Mouse (Mus musculus): ENCODE measurements around the gene Ncf1. TPM values are rescaled to one million over a fixed set of nuclear protein-coding genes. Genes with fewer than 3 reads are reported as not detected.

The Ncf1 gene
- total RNA-seq, 2 experiments from 2014 or later: 6.3 to 6.8 TPM

DNA sequence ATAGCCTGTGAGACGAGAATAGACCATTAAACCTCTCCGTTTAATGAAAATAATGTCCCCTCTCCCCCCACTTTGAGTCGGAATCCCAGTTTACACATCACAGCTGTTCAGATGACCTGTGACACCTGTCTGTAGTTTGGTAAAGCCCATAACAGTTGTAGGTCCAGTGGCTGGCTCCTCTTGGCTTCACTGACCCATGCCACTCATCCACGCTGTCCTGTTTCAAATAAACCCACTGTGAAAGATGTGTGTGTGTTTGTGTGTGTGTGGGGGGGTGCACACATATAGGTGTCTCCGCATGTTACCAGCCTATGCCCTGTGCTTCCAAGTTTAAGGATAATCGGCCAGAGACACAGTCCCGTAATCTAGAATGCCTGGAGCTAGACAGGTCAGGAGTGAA lies 11.5 kb downstream of the Ncf1 start:
- intact Hi-C loops (cut with DNase I): no loop called here
- DNase-seq: no peak

DNA sequence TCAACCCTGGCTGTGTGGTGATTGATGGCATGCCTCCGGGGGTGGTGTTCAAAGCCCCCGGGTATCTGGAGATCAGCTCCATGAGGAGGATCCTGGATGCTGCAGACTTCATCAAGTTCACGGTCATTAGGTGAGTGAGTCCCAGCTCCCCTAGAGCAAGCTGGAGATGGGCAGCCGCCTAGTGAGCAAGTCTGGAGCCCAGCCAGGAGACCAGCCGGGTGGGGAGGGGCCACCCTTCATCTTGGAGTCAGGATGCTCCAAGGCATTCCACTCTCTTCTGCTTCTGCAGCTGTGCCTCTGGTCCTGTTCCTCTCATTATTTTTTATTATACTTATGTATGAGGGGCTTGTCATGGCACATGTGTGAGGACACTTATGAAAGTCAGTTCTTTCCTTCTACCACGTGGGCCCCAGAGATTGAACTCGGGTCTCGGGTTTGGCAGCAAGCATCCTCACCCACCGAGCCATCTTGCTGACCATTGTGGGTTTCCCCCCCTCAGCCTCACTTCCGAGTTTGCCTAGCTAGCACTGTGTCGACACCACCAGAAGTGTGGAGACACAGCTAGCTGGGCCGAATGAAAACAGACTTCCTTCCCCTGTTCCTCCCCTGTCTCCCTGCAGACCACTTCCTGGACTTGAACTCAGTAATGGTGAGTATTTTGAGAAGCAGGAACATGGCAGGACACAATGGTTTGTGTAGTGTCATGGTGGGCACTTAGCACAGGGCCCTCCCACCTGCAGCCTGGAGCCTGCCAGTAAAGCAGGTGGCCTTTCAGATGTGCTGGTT lies 15.2 kb downstream of the Ncf1 start:
- no peak for DNase-seq
- intact Hi-C loops (cut with DNase I): no loop called here

DNA sequence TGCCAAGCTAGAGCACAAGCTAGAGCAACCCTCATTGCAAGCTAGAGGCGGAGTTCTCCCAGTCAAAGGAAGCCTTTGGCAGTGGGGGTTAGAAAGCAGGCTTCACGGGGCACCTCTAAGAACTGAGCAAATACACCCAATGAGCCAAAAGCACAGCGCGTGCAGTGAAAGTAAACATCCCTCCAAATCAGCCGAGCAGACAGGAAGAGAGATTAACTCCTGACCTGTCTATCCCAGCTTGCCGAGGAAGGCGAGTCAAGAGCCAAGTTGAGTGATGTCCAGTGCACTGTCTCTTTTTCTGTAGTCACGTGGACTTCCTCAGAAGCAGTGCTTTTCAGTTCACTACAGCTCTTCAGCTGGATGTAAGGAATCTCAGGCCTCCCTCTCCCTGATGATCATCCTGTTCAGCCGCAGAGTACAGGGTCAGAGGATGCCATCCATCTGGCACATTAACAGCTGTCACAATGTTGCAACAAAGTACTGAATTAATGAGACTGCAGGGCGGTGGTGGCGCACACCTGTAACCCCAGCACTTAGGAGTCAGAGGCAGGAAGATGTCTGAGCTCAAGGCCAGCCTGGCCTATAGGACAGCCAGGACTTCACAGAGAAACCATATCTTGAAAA lies 19.4 kb downstream of the Ncf1 start:
- no peak for DNase-seq
- intact Hi-C loops (cut with DNase I): no loop called here

DNA sequence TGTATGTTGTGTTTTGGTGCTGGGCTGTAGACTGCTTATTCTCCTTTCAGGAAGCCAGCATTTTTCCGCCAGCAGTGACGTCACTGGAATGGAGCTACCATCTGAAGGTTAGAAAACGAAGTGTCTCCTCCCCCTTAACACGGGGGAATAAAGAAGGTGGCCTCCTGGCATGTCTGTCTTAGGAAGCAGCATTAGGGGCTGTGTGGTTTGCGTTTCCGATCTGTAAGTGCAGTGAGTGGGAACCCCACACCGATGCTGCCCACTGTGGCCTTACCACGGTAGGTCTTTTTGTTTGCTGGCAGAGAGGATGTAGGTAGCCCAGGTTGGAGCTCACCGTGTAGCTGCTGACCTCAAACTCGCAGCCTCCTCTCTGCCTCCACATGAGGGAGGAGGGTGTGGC lies 22.7 kb downstream of the Ncf1 start:
- intact Hi-C loops (cut with DNase I): no loop called here
- DNase-seq: no peak

DNA sequence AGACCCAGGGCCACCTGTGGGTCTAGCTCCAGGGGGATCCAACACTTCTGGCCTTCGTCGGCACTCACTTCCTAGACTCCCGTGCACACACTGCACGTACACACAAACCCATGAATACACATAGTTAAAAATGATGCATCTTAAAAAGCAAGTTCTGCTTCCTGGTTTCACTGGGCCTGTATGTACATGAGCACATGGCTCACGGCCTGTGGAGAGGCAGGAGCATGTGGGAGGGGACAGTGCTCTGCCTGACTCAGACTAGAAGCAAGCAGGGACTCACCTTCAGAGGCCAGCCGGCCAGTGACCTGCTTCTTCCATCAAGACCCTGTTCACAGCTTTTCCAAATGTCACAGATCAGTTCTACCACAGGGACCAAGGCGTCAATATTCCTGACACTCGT lies 35.8 kb downstream of the Ncf1 start:
- no peak for DNase-seq
- intact Hi-C loops (cut with DNase I): no loop called here

DNA sequence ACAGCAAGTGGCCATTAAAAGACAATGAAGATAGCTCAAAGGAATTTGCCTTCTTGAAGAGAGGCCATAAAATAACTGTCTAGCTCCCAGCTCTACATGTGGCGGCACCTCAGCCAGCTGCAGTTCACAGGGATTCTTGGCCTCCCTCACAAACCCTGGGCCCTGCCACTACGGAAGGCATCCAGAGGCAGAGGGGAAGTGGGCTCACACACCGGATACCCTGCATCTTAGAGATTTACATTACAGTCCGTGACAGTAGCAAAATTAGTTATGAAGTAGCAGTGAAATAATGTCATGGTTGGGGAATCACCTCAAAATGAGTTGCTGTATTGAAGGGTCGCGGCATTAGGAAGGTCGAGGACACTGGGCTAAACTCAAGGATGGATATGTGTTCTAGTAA lies 40.9 kb downstream of the Ncf1 start:
- intact Hi-C loops (cut with DNase I): loop anchor here (2.0 to 10.0 kb wide), 2 partner anchors 40 to 126 kb away; partner anchors contain the start of genes Gtf2i and Ncf1
- DNase-seq: no peak

DNA sequence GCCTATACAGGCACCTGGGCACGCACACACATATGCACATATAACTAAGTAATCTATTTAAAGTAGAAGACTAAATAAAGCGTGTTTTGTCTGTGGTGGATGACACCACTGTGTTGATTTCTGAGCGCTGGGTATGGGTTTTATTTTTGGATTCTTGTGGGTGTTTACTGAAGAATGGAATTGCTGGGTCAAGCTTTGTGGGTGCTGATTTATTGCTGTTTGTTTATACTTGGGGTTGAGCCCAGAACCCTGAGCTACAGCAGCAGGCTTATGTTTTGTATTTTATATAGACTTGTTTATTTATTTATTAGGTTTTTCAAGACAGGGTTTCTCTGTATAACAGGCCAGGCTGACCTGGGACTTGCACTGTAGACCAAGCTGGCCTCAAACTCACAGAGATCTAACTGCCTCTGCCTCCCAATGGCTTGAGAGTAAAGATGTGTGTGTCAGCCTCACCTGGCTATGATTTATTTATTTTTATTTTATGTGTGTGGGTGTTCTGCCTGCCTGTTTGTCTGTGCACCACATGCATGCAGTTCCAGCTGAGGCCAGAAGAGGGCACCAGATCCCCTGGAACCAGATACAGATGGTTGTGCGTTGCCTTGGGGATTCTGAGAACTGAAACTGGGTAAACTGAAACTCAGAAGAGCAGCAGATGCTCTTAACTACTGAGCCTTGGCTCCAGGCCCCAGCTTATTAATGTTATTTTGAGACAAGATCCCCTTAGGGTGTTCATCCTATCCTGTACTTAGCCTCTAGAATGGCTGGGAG lies 42.3 kb downstream of the Ncf1 start:
- intact Hi-C loops (cut with DNase I): loop anchor here (10.0 kb wide), 1 partner anchor 128 kb away; the partner anchor contains the start of gene Gtf2i

DNA sequence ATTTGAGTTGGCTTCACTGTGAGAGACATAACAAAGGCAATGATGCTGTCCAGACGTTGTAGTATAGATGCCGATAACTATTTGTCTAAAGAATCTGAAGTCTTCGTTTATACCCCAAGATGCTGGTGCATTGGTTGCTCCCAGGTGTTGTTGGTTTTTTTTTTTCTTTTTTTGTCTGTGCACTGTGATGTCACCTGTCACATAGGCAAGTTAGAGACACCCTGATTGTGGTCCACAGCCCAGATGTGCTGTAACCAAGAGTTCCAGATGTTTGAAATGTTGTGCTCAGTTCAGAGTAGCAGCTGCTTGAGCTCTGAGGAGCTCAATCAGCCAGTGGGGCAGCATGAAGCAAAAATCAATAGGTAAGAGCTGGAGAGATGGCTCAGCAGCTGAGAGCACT lies 43.4 kb downstream of the Ncf1 start:
- intact Hi-C loops (cut with DNase I): loop anchor here (10.0 kb wide), 1 partner anchor 129 kb away; the partner anchor contains the start of gene Gtf2i
- DNase-seq: no peak

More for the DNA sequence above, 42.3 kb downstream of the Ncf1 start:
- DNase-seq: peak; percentile 41 to 67

DNA sequence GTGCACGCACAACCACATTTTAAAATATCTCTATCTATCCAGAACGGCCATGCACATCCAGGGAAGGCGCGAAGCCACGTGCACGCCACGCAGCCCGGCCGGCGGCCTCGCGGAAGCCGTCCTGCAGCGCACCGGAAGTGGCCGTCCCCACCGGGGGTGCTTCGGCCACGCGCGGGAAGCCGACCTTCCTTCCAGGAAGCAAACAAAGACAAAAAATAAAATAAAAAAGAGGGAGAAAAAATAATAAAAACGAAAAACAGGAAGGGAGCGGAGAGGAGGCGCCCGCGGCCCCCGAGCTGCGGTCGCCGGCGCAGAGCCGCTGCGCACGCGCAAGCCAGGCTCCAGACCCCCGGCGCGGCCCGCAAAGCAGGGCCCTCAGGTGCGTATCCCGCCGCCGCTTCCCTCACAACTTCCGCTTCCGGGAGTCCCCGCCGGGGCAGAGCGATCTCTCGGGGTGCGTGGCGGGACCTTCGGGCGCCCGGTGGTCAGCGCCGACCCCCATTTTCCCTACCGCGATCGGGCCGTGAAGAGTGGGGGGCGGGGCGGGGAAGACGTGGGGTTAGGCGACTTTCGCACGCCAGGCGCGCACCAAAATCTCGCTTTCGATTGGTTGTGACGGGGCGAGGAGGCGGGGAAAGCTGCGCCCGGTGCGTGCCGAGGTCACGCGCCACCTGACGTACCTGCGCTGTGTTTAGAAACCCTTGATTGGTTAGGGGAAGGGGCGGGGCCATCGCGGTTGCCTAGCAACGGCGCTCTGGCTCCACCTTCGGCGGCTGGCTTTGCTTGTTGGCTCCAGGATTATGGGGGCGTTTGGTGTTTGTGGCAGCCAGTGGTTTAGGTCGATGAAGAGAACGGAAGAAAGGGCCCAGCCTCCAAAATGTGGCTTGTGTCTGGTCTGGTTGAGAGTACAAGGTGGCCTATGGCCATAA lies 45.3 kb downstream of the Ncf1 start, which contains the start of gene Gtf2ird2:
TSS of gene Gtf2ird2 (plus strand) at position 140 of the 929 bp plus-strand sequence.
- DNase-seq: peak; percentile 96 to 99
- intact Hi-C loops (cut with DNase I): loop anchor here (10.0 kb wide), 1 partner anchor 131 kb away; the partner anchor contains the start of gene Gtf2i

DNA sequence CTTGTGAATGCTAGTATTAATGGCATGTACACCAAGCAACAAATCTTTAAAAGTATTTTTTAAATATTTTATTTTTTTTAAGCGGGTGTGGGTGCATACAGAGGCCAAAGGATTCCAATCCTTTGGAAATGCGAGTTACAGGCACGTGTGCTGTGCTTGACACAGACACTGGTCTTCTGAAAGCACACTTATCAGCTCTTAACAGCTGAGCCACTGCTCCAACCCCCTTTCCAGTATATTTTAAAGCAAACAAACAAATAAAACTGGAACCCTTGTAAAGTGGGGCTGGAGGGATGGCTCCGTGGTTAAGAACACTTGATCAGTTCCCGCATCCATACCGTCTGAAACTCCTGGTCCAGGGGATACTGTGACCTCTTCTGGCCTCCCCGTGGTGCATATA lies 46.3 kb downstream of the Ncf1 start:
- peak in 1 of 2 experiments; percentile 25 for DNase-seq
- intact Hi-C loops (cut with DNase I): loop anchor here (10.0 kb wide), 1 partner anchor 132 kb away; the partner anchor contains the start of gene Gtf2i

DNA sequence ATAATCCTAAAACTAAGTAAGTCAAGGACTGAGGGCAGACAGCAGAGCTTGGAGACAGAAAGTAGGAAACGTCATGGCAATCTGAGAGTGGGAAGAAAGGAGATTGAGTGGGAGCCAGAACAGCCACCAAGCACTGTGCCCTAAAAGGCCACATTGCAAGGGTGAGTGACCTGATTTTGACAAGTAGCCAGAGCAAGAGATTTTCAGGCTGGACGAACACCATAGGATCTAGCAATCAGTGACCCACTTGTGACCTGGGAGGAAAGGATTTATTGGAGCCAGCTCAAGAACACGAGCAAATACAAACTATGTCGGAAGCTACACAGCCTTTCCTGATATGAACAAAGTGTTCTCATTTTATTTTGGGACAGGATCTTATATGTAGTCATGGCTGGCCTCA lies 46.7 kb downstream of the Ncf1 start:
- intact Hi-C loops (cut with DNase I): loop anchor here (10.0 kb wide), 1 partner anchor 132 kb away; the partner anchor contains the start of gene Gtf2i
- peak; percentile 23 to 34 for DNase-seq

DNA sequence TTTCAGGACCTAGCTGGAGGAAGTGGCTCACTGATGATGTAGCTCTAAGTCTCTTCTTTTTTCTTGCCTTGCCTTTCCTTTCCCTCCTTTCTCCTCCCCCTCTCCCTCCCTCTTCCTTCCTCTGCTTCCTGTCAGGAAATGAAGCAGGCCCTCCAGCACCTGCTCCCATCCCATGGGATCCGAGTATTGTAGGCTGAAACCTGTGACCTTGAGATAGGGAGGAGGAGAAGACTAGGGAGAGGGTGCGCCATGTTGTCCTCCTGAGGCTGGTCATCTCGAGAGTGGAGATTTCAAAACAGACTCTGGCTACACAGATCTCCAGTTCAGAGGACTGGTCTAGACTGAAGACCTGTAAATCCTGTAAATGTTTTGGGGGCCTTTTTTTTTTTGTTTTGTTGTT lies 47.3 kb downstream of the Ncf1 start:
- DNase-seq: no peak
- intact Hi-C loops (cut with DNase I): loop anchor here (10.0 kb wide), 1 partner anchor 133 kb away; the partner anchor contains the start of gene Gtf2i

DNA sequence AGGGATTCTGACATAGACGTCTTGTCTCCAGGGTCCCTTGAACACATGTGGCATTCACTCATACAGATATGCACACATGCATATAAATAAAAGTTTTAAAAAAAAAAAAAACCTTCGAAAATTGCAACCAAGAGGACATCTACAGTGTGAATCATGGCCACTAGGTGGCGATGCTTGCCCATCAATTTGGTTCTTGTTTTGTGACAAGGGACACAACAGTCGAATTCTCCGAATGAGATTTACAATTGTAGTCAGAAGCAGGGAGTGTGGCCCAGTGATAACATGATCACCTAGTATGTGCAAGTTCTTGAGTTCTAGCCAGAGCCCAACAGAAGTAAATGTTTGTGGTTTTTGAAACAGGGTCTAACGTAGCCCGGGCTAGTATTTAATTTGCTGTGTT lies 49.6 kb downstream of the Ncf1 start:
- peak; percentile 82 to 85 for DNase-seq
- intact Hi-C loops (cut with DNase I): loop anchor here (2.0 to 10.0 kb wide), 3 partner anchors 135 to 305 kb away; partner anchors contain the start of gene Gtf2i

DNA sequence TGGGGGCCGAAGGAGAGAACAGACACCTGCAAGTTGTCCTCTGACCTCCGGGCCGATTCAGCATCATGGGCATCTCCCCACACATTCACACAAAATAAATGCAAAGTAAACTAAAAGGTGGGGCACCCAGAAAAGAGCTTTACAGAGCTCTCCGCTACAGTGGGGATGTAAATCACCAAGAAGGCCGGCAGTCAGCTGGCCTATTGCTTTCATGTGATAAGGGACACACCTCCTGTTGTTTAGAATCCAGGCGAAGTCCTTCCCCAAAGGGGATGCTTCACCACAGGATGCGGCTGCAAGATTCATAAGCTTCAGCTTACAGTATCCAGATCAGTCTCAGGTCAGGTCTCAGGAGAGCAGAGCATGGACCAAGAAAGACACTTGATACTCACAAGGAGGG lies 50.9 kb downstream of the Ncf1 start:
- intact Hi-C loops (cut with DNase I): no loop called here
- no peak for DNase-seq

DNA sequence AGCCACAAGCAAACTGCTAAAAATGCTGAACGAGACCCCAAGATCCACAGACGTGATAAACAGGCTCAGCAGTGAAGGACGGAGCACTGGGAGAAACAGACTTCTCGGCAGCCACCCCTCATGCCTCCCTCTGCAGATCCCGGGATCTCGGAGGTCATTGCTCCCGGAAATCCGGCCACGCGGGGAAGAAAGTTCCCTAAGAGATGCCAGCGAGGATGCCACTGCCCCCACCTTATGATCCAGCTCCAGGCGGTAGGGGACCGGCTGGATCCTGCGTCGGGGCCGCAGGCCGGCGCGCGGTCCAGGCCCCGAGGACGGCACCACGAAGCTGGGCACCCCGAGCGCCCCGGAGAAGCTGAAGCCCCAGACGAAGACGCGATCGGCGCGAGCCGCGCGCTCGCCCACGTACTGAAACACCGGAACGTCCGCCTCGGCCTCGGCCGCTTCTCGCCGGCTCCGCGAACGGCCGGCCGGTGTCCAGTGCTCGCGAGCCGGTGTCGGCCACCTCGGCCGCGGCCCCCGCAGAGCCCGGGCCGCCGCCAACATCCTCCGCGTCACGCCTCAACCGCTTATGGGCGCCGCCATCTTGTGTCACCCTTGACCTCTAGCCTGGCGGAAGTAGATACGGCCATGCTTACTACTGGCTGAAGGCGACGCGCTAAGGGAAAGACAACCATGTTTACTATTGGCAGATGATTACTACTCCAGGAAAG lies 53.1 kb downstream of the Ncf1 start, which contains the start of gene Rcc1l:
TSS of gene Rcc1l (minus strand) at position 606 of the 713 bp plus-strand sequence.
- intact Hi-C loops (cut with DNase I): no loop called here
- DNase-seq: peak; percentile 81 to 84

DNA sequence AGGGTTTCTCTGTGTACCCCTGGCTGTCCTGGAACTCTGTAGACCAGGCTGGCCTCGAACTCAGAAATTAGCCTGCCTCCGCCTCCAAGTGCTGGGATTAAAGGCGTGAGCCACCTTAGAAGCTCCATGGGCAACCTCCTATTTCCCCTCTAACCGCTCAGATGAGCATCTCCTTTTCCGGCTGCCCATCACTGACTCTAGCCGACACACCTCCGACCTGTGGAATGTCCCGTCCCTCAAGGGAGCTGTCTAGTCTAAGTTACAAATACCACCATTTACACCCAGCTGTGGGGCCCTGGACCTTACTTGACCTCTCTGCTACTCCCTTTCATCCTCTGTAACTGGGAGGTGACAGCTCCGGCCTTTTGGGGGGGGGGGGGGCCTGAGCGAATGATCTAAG lies 53.7 kb downstream of the Ncf1 start:
- DNase-seq: no peak
- intact Hi-C loops (cut with DNase I): no loop called here

DNA sequence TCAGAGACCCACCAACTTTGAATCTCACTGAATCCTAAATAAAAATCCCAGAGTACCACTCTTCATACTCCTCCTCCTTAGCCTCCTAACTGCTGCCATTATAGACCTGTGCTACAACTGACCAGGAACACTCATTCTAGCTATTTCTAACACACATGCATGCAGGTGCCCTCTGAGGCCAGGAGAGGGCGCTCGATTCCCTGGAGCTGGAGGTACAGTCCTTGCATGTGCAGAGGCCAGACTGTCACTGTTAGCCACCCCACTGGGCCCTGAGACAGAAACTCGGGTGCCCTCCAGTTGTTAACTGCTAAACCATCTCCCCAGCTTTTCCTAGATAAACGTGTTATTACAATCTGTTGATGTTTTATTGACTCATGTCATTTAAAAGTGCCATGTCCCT lies 56.2 kb downstream of the Ncf1 start:
- intact Hi-C loops (cut with DNase I): no loop called here
- no peak for DNase-seq

DNA sequence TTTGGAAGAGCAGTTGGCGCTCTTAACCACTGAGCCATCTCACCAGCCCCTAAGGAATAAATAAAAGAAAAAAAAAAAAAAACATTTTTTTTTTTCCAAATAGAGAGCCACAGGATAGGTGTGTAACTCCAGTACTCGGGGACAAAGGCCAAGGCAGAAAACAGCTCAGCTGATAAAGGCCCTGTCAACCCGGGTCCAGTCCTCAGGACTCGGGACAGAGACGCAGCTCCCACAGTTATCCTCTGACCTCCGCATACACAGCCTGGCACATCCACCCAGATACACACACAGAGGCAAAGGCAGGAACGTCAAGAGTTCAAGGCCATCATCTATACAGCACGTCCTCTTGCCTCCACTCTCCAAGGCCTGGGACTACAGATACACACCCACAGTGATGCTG lies 59.3 kb downstream of the Ncf1 start:
- no peak for DNase-seq
- intact Hi-C loops (cut with DNase I): no loop called here

All from heart, postnatal 36 days (tissue).